Mouse (Mus musculus) C2C12 (cell line): ENCODE results near the gene Pms2.

Experiments
- CEBPB ChIP-seq: IDR thresholded peaks from one replicate; pipeline ENCODE4 v1.6.1; 2011; ENCODE audit warnings: low read depth, mild to moderate bottlenecking, control low read depth, moderate library complexity
- CTCF ChIP-seq: IDR thresholded peaks from one replicate; pipeline ENCODE4 v1.5.1; 2011; ENCODE audit not compliant: control insufficient read depth, insufficient read depth, insufficient read length
- MAX ChIP-seq: IDR thresholded peaks from one replicate; pipeline ENCODE4 v1.6.1; 2011; ENCODE audit warnings: mild to moderate bottlenecking, control low read depth
- MYOD1 ChIP-seq: IDR thresholded peaks from one replicate; pipeline ENCODE4 v1.6.1; 2011; ENCODE audit warnings: low read depth; ENCODE audit not compliant: control insufficient read depth, insufficient read length
- MYOG ChIP-seq: IDR thresholded peaks from one replicate; pipeline ENCODE4 v1.6.1; 2011; ENCODE audit not compliant: control insufficient read depth, insufficient read length; ENCODE audit errors: extremely low read depth
- USF1 ChIP-seq: IDR thresholded peaks from one replicate; pipeline ENCODE4 v1.6.1; 2011; ENCODE audit warnings: low read depth, mild to moderate bottlenecking, control low read depth, moderate library complexity

- TF ChIP-seq CTCF (no peak), USF1 (no peak), CEBPB (no peak), MYOD1 (no peak), MYOG (no peak), MAX (no peak)
These were observed 19.5 kb downstream of the Pms2 start for GRCm38 (mm10) chr5:143929291-143929690.
